Mouse (Mus musculus) liver, adult 2 months (tissue): Measurements from ENCODE around the gene Farp2.

ENCODE experiments used
- CTCF ChIP-seq: fragments of 200-500 bp; IDR thresholded peaks from 2 replicates; pipeline ENCODE4 v1.5.1; 2011; ENCODE audit warnings: low read depth, low read length, control low read depth
- POLR2A ChIP-seq: fragments of 200-500 bp; IDR thresholded peaks from 2 replicates; pipeline ENCODE4 v1.6.1; 2011; ENCODE audit warnings: low read length, control low read depth; ENCODE audit not compliant: insufficient read depth; ENCODE audit errors: extremely low read depth

- TF ChIP-seq CTCF = no peak
- TF ChIP-seq POLR2A = no peak
Measured at GRCm38 (mm10) chr1:93465066-93465465, 46.8 kb upstream of the Farp2 start.
